Mouse (Mus musculus) CH12.LX (cell line): ENCODE results near the gene Lhpp. TPM values are rescaled to one million over a fixed set of nuclear protein-coding genes. Genes with fewer than 3 reads are reported as not detected.

Experiments used
- DNase-seq: peaks from one replicate; pipeline ENCODE4 v3.0.0-alpha.2; 2013; ENCODE audit errors: extremely low read depth
- H3K27ac ChIP-seq: 2 replicates; pipeline ENCODE4 v1.5.1; 2012; ENCODE audit warnings: low read depth, mild to moderate bottlenecking, control low read depth, moderate library complexity; ENCODE audit not compliant: insufficient read depth
- H3K27me3 ChIP-seq: replicated peaks from 2 replicates; pipeline ENCODE3; 2012; ENCODE audit warnings: inconsistent platforms
- H3K36me3 ChIP-seq, 2 experiments: replicated peaks in 1 of 2; 2 replicates each; pipeline versions ENCODE3 to v1.6.1; 2012; ENCODE audit warnings: inconsistent platforms in 1 of 2, low read length in 1 of 2, mild to moderate bottlenecking in 1 of 2, mixed read lengths in 1 of 2, moderate library complexity in 1 of 2; ENCODE audit not compliant: control insufficient read depth in 1 of 2, insufficient read depth in 1 of 2
- H3K4me1 ChIP-seq, 2 experiments: 2 replicates each; pipeline ENCODE4 v1.6.1; 2012; ENCODE audit warnings: inconsistent platforms in 1 of 2, moderate library complexity in 1 of 2; ENCODE audit not compliant: insufficient read depth in 2 of 2, control insufficient read depth in 1 of 2
- H3K4me2 ChIP-seq: 2 replicates; pipeline ENCODE4 v1.6.1; 2012; ENCODE audit warnings: low read depth, mild to moderate bottlenecking, control low read depth; ENCODE audit not compliant: poor library complexity, insufficient read depth, severe bottlenecking
- H3K4me3 ChIP-seq, 3 experiments: fragments of 150-350 bp in 1 of 3; sonication (generic) in 1 of 3; replicated peaks in 1 of 3; 2 replicates each; pipeline versions ENCODE3 to v1.5.1; 2011 to 2012; ENCODE audit warnings: low read depth in 2 of 3, low read length in 2 of 3, mild to moderate bottlenecking in 2 of 3, moderate library complexity in 2 of 3, control low read depth in 1 of 3, improper control_type of control experiment in 1 of 3, inconsistent platforms in 1 of 3, mixed read lengths in 1 of 3; ENCODE audit not compliant: poor library complexity in 1 of 3
- H3K79me2 ChIP-seq: replicated peaks from 2 replicates; pipeline ENCODE4 v1.6.1; 2012; ENCODE audit warnings: mild to moderate bottlenecking, moderate library complexity; ENCODE audit not compliant: control insufficient read depth, poor library complexity, insufficient read depth, severe bottlenecking; ENCODE audit errors: extremely low read depth
- H3K9ac ChIP-seq: 2 replicates; pipeline ENCODE4 v1.6.1; 2012; ENCODE audit warnings: low read depth, mild to moderate bottlenecking, control low read depth, moderate library complexity; ENCODE audit not compliant: insufficient read depth
- H3K9me3 ChIP-seq: replicated peaks from 2 replicates; pipeline ENCODE3; 2012; ENCODE audit warnings: low read length, inconsistent platforms, mixed read lengths
- BHLHE40 ChIP-seq: IDR thresholded peaks from 2 replicates; pipeline ENCODE4 v1.6.1; 2011; ENCODE audit warnings: mild to moderate bottlenecking, low read depth, low read length, improper control_type of control experiment
- CHD1 ChIP-seq: IDR thresholded peaks from 2 replicates; pipeline ENCODE4 v1.6.1; 2012; ENCODE audit warnings: low read depth, low read length, improper control_type of control experiment, inconsistent platforms
- CHD2 ChIP-seq: IDR thresholded peaks from 2 replicates; pipeline ENCODE4 v1.6.1; 2011; ENCODE audit warnings: low read length, improper control_type of control experiment
- CTCF ChIP-seq, 2 experiments: IDR thresholded peaks in 1 of 2; conservative IDR thresholded peaks in 1 of 2; 2 replicates each; pipeline ENCODE4 v1.5.1; 2011 to 2012; ENCODE audit warnings: low read depth in 2 of 2, low read length in 2 of 2, improper control_type of control experiment in 1 of 2, inconsistent platforms in 1 of 2, mild to moderate bottlenecking in 1 of 2, moderate library complexity in 1 of 2
- E2F4 ChIP-seq: IDR thresholded peaks from 2 replicates; pipeline ENCODE4 v1.6.1; 2011; ENCODE audit warnings: low read depth, low read length, improper control_type of control experiment; ENCODE audit not compliant: insufficient replicate concordance
- EP300 ChIP-seq: IDR thresholded peaks from 2 replicates; pipeline ENCODE4 v1.6.1; 2011; ENCODE audit warnings: low read length, improper control_type of control experiment
- GABPA ChIP-seq: IDR thresholded peaks from 2 replicates; pipeline ENCODE4 v1.6.1; 2012; ENCODE audit warnings: low read depth, low read length, improper control_type of control experiment, inconsistent platforms; ENCODE audit not compliant: insufficient replicate concordance
- JUN ChIP-seq: IDR thresholded peaks from 2 replicates; pipeline ENCODE4 v1.6.1; 2011; ENCODE audit warnings: low read depth, mild to moderate bottlenecking, low read length, improper control_type of control experiment, moderate library complexity; ENCODE audit not compliant: insufficient read depth
- MAFK ChIP-seq: IDR thresholded peaks from 2 replicates; pipeline ENCODE4 v1.6.1; 2011; ENCODE audit warnings: low read length, improper control_type of control experiment; ENCODE audit not compliant: insufficient replicate concordance
- MAX ChIP-seq: IDR thresholded peaks from 2 replicates; pipeline ENCODE4 v1.6.1; 2011; ENCODE audit warnings: low read length, improper control_type of control experiment
- MXI1 ChIP-seq: IDR thresholded peaks from 2 replicates; pipeline ENCODE4 v1.6.1; 2011; ENCODE audit warnings: mild to moderate bottlenecking, low read depth, low read length, improper control_type of control experiment
- MYC ChIP-seq: IDR thresholded peaks from 2 replicates; pipeline ENCODE4 v1.6.1; 2011; ENCODE audit warnings: low read depth, mild to moderate bottlenecking, improper control_type of control experiment, low read length
- NRF1 ChIP-seq: IDR thresholded peaks from 2 replicates; pipeline ENCODE4 v1.6.1; 2014; ENCODE audit warnings: low read depth, mild to moderate bottlenecking, inconsistent platforms, low read length, improper control_type of control experiment, moderate library complexity
- POLR2AphosphoS2 ChIP-seq: IDR thresholded peaks from 2 replicates; pipeline ENCODE4 v1.6.1; 2011; ENCODE audit warnings: low read depth, low read length, improper control_type of control experiment
- RCOR1 ChIP-seq: conservative IDR thresholded peaks from 2 replicates; pipeline ENCODE4 v1.6.1; 2012; ENCODE audit warnings: low read depth, mild to moderate bottlenecking, inconsistent platforms, low read length, improper control_type of control experiment
- SMC3 ChIP-seq: IDR thresholded peaks from 2 replicates; pipeline ENCODE4 v1.6.1; 2011; ENCODE audit warnings: low read depth, low read length, improper control_type of control experiment
- TBP ChIP-seq: conservative IDR thresholded peaks from 2 replicates; pipeline ENCODE4 v1.6.1; 2011; ENCODE audit warnings: low read depth, low read length, improper control_type of control experiment
- USF2 ChIP-seq: conservative IDR thresholded peaks from 2 replicates; pipeline ENCODE4 v1.6.1; 2011; ENCODE audit warnings: low read depth, low read length, improper control_type of control experiment
- ZMIZ1 ChIP-seq: IDR thresholded peaks from 2 replicates; pipeline ENCODE4 v1.6.1; 2012; ENCODE audit warnings: low read depth, mild to moderate bottlenecking, inconsistent platforms, low read length, improper control_type of control experiment
- ZNF384 ChIP-seq: IDR thresholded peaks from 2 replicates; pipeline ENCODE4 v1.6.1; 2012; ENCODE audit warnings: low read depth, low read length, improper control_type of control experiment, inconsistent platforms
- dilution Hi-C: fragments of 300-500 bp; cut with MboI; formaldehyde crosslinking; loops from 2 replicates; pipeline ENCODE4 v1.14.3; 2020; ENCODE audit warnings: low sequenced_read_pairs; ENCODE audit not compliant: extremely low pct_unique_long_range_greater_than_20kb, extremely low pct_ligation_motif_present
- in situ Hi-C: fragments of 300-500 bp; cut with MboI; formaldehyde crosslinking; loops from 3 replicates; pipeline ENCODE4 v1.14.3; 2019; ENCODE audit warnings: low sequenced_read_pairs, low pct_ligation_motif_present, low pct_unique_long_range_greater_than_20kb, mixed read lengths
- polyA plus RNA-seq: library from polyadenylated mRNA; unstranded; fragments of >175 nt; gene quantifications from 2 replicates; pipeline ENCODE4 v1.2.1, GENCODE M21; 2012; ENCODE audit warnings: low read depth; ENCODE audit not compliant: insufficient read length
- total RNA-seq, 2 experiments: library from RNA; depleted of rRNA; stranded (reverse); fragments of 300-350 nt in 1 of 2; fragments of >200 nt in 1 of 2; gene quantifications; 2 replicates each; pipeline ENCODE4 v1.2.3; 2012 to 2014

Lhpp gene
- total and polyA plus RNA-seq, 3 experiments = 7.8 to 15.4 (median 14.6) TPM

- dilution Hi-C loops = no loop called here
- Histone ChIP-seq H3K4me1 (peaks cover 10 to 53% of the 10 kb centered on the region in 2 experiments), H3K79me2 (no peaks in the 10 kb centered on the region), H3K4me3 (no peak overlapping the region), H3K27me3 (no peaks in the 10 kb centered on the region), H3K9me3 (no peaks in the 10 kb centered on the region), H3K36me3 (peaks cover 0 to 6% of the 10 kb centered on the region in 2 experiments), H3K9ac (no peak overlapping the region), H3K4me2 (no peak overlapping the region), H3K27ac (no peak overlapping the region)
- no peak for DNase-seq
- TF ChIP-seq EP300 (no peak), GABPA (no peak), RCOR1 (no peak), MAFK (no peak), POLR2AphosphoS2 (no peak), SMC3 (no peak), BHLHE40 (no peak), ZMIZ1 (no peak), MYC (no peak)
- in situ Hi-C loops = no loop called here
Observed at GRCm38 (mm10) chr7:132682901-132683300, 72.5 kb downstream of the Lhpp start.

- H3K9me3 ChIP-seq = no peaks in the 10 kb centered on the region
- no peak overlapping the region for H3K4me2 ChIP-seq
- no peak overlapping the region for H3K4me3 ChIP-seq
- in situ Hi-C loops (no loop called here), dilution Hi-C loops (no loop called here)
- DNase-seq = no peak
- no peaks in the 10 kb centered on the region for H3K79me2 ChIP-seq
- H3K27me3 ChIP-seq = no peaks in the 10 kb centered on the region
- H3K36me3 ChIP-seq = peaks cover 0 to 5% of the 10 kb centered on the region in 2 experiments
- H3K9ac ChIP-seq = no peak overlapping the region
- H3K27ac ChIP-seq = no peak overlapping the region
- TF ChIP-seq JUN (no peak), USF2 (no peak), NRF1 (no peak), BHLHE40 (no peak), TBP (no peak), ZMIZ1 (no peak), MYC (no peak), MXI1 (no peak), EP300 (no peak), CHD2 (no peak), ZNF384 (no peak), CHD1 (no peak), E2F4 (no peak), MAX (no peak), CTCF (conservative IDR thresholded peaks at IDR 0.05 in 1 of 2, IDR thresholded peaks at IDR 0.05 in 1 of 2; ENCODE audit: low read depth in 2 of 2, low read length in 2 of 2) (no peak)
- TF ChIP-seq, all 38 proteins: peak for 0
- H3K4me1 ChIP-seq = peaks cover 15 to 63% of the 10 kb centered on the region in 2 experiments
Observed at GRCm38 (mm10) chr7:132683923-132684322, 73.5 kb downstream of the Lhpp start.
